Mouse (Mus musculus) liver, postnatal 0 days (tissue): ENCODE results near the gene Camk2g.

Experiments
- CTCF ChIP-seq: sonication (generic); IDR thresholded peaks from 2 replicates; pipeline ENCODE4 v1.5.1; 2016; ENCODE audit warnings: antibody characterized with exemption, low read depth
- EP300 ChIP-seq: IDR thresholded peaks from 2 replicates; pipeline ENCODE4 v1.6.1; 2016; ENCODE audit warnings: antibody characterized with exemption, low read depth, mild to moderate bottlenecking

- TF ChIP-seq CTCF (no peak), EP300 (no peak)
Observed at GRCm38 (mm10) chr14:20827061-20827460, 33.2 kb upstream of the Camk2g start.
